Mouse (Mus musculus) small intestine, adult 2 months (tissue): ENCODE measurements at regions not wholly inside any gene's neighbourhood (a gene's known extent, or its start where the extent isn't known, plus 50 kb on each side); places are given as distances from the start of the nearest gene placed in this dataset.

Experiments used
- CTCF ChIP-seq: fragments of 200-500 bp; IDR thresholded peaks from 2 replicates; pipeline ENCODE4 v1.5.1; 2012; ENCODE audit warnings: low read depth, mild to moderate bottlenecking, control low read depth, inconsistent platforms, low read length, moderate library complexity, mixed read lengths; ENCODE audit not compliant: insufficient replicate concordance, insufficient read length; ENCODE audit errors: extremely low read depth
- POLR2A ChIP-seq: fragments of 200-500 bp; IDR thresholded peaks from 2 replicates; pipeline ENCODE4 v1.6.1; 2012; ENCODE audit warnings: low read depth, mild to moderate bottlenecking, control low read depth, inconsistent platforms, low read length, moderate library complexity

GRCm38 (mm10) chr13:52258373-52258772, 272.7 kb downstream of the Diras2 start:
- no peak for TF ChIP-seq CTCF
- no peak for TF ChIP-seq POLR2A
